In the genomic region with DNA sequence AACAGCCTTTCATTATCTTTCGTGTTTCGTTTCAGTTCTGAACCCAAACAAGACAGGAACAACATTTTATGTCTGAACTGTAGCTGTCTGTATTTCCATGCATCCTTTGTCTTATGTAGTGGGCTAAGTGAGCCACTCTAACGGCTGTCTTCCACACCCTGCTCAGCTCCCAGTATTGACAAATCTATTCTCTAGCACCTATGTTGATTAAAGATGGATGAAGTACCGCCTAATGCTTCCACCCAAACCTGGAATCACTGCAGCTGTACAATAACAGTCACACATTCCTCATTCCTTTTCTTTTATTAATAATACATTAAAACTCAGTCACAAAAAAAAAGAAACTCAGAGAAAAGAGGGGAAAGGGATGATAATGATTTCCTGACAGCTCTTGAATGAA, we compare ENCODE assay signal across 14 mouse cellular contexts.
"Had no signal": no experiment of that assay in that cellular context is flagged by ENCODE, and none has a peak within 500 bp of the region (broad histone marks: within the 10 kb centered on the region; RNA-seq: fewer than 3 reads in every experiment).

No protein-coding gene starts in this region.

- H3K4me2 ChIP-seq: liver, embryonic 12.5 days; lung, embryonic 14.5 days; midbrain, embryonic 12.5 days; neural tube, embryonic 12.5 days; stomach, embryonic 15.5 days had no signal

- H3K27me3 ChIP-seq: liver, embryonic 12.5 days; midbrain, embryonic 12.5 days; neural tube, embryonic 12.5 days; stomach, embryonic 15.5 days had no signal

- H3K36me3 ChIP-seq: liver, embryonic 12.5 days; midbrain, embryonic 12.5 days; neural tube, embryonic 12.5 days; stomach, embryonic 15.5 days had no signal

- H3K9ac ChIP-seq: liver, embryonic 12.5 days; liver, embryonic 14.5 days; lung, embryonic 14.5 days; midbrain, embryonic 12.5 days; neural tube, embryonic 12.5 days; stomach, embryonic 15.5 days had no signal

- DNase-seq: lung, adult 18-20 months; lung, embryonic 14.5 days; lung, postnatal 10 days; lung, postnatal 4 days; right cerebral cortex, postnatal 14 days; thymus, adult 2 months; thymus, postnatal 25 days; thymus, postnatal 4 days had no signal

- H3K4me3 ChIP-seq: liver, embryonic 12.5 days; midbrain, embryonic 12.5 days; neural tube, embryonic 12.5 days; stomach, embryonic 15.5 days had no signal

- H3K27ac ChIP-seq: liver, embryonic 12.5 days; liver, embryonic 14.5 days; midbrain, embryonic 12.5 days; neural tube, embryonic 12.5 days; stomach, embryonic 15.5 days; stomach, postnatal 0 days had no signal

- H3K4me1 ChIP-seq: liver, embryonic 12.5 days; midbrain, embryonic 12.5 days; neural tube, embryonic 12.5 days; stomach, embryonic 15.5 days had no signal

- ATAC-seq: liver, embryonic 12.5 days had no signal

- H3K9me3 ChIP-seq: liver, embryonic 12.5 days; midbrain, embryonic 12.5 days; neural tube, embryonic 12.5 days; stomach, embryonic 15.5 days had no signal
